Mouse (Mus musculus): ENCODE results near the gene Notch3. TPM values are rescaled to one million over a fixed set of nuclear protein-coding genes. Genes with fewer than 3 reads are reported as not detected.

Gene Notch3
- polyA plus RNA-seq, 1 experiment from 2014 or later, result 7.4 TPM

DNA sequence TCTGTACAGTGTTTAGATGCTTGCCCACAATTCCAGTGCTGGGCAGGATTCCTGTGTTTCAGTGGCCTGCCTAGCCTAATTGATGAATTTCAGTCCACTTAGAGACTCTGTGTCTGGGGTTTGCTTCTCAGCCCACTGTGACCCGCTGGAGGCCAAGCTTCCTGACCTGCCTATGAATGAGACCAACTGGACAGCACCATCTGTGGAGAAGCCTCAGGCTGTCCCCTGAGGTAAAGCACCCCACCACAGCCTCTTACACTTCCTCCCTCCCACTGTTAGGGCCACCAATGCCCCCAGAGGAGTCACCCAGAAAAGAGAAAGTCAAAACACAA, 75.7 kb downstream of the Notch3 start:
- ATAC-seq (replicated peaks; ENCODE audit: low FRiP score, low read depth), result peak; percentile 41
- H3K36me3 ChIP-seq (ENCODE audit: insufficient read depth, low read length), result no peaks in the 10 kb centered on the region
- H3K4me1 ChIP-seq (replicated peaks; ENCODE audit: insufficient read depth, low read length), result peaks cover 9% of the 10 kb centered on the region
- peak overlapping the region; percentile 51 for H3K27ac ChIP-seq
- TF ChIP-seq CTCF (IDR thresholded peaks at IDR 0.05; ENCODE audit: low read depth), result no peak
- peak overlapping the region; percentile 50; the same call in 1 of the 2 replicates for H3K9ac ChIP-seq (ENCODE audit: low read depth, low read length)
- H3K9me3 ChIP-seq (replicated peaks; ENCODE audit: low read length), result no peaks in the 10 kb centered on the region
- no peaks in the 10 kb centered on the region for H3K27me3 ChIP-seq (ENCODE audit: insufficient read depth, low read length)
- H3K4me2 ChIP-seq (ENCODE audit: low read length), result peak overlapping the region; percentile 60
- WGBS, result 15% methylated on average over 1 of the region's 1 CpGs
- H3K4me3 ChIP-seq (replicated peaks; ENCODE audit: low read depth, low read length), result peak overlapping the region; percentile 32; the same call in 1 of the 2 replicates
- DNase-seq (ENCODE audit: low spot score), result no peak

DNA sequence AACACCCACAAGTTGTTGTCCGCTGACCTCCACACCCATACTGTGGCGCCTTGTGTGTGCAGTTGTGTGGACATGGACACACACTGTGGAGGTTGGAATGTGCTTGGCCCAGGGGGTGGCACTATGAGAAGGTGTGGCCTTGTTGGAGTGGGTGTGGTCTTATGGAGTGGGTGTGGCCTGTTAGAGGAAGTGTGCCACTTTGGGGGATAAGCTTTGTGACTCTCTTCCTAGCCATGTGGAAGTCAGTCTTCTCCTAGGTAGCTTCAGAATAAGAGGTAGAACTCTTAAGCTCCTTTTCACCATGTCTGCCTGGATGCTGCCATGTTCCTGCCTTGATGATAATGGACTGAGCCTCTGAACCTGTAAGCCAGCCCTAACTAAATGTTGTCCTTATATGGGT, 79.6 kb downstream of the Notch3 start:
- ATAC-seq (replicated peaks; ENCODE audit: low FRiP score, low read depth), result no peak
- Histone ChIP-seq H3K27ac (no peak overlapping the region), H3K9me3 (replicated peaks; ENCODE audit: low read length) (no peaks in the 10 kb centered on the region), H3K27me3 (ENCODE audit: insufficient read depth, low read length) (no peaks in the 10 kb centered on the region), H3K4me3 (replicated peaks; ENCODE audit: low read depth, low read length) (no peak overlapping the region), H3K9ac (ENCODE audit: low read depth, low read length) (no peak overlapping the region), H3K36me3 (ENCODE audit: insufficient read depth, low read length) (no peaks in the 10 kb centered on the region), H3K4me2 (ENCODE audit: low read length) (no peak overlapping the region), H3K4me1 (replicated peaks; ENCODE audit: insufficient read depth, low read length) (peaks cover 9% of the 10 kb centered on the region)
- no peak for DNase-seq (ENCODE audit: low spot score)
- no peak for TF ChIP-seq CTCF (IDR thresholded peaks at IDR 0.05; ENCODE audit: low read depth)
- WGBS, result 95% methylated on average over 2 of the region's 2 CpGs

DNA sequence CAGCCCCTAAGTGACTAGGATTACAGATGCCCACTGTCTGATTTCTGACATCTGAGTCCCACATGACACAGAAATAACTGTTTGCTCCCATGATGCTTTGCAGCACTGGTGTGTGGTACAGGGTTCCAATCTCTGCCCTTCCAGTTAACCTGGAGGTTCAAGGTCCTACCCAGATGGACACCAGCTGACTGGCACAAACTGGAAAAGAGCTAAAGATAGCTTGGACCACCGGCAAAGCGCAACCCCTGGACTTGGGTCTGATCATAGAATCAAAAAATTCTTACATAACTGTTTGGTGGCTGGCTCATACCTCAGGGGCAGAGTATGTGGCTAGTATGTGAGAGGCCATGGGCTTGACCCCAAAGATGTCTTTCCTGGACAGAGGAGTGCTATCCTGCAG, 83.3 kb downstream of the Notch3 start:
- H3K27me3 ChIP-seq (ENCODE audit: insufficient read depth, low read length), result no peaks in the 10 kb centered on the region
- TF ChIP-seq CTCF (IDR thresholded peaks at IDR 0.05; ENCODE audit: low read depth), result no peak
- H3K9ac ChIP-seq (ENCODE audit: low read depth, low read length), result no peak overlapping the region
- no peaks in the 10 kb centered on the region for H3K9me3 ChIP-seq (replicated peaks; ENCODE audit: low read length)
- DNase-seq (ENCODE audit: low spot score) (no peak), ATAC-seq (replicated peaks; ENCODE audit: low FRiP score, low read depth) (no peak)
- no peaks in the 10 kb centered on the region for H3K36me3 ChIP-seq (ENCODE audit: insufficient read depth, low read length)
- no peak overlapping the region for H3K27ac ChIP-seq
- no peak overlapping the region for H3K4me2 ChIP-seq (ENCODE audit: low read length)
- H3K4me1 ChIP-seq (replicated peaks; ENCODE audit: insufficient read depth, low read length), result no peaks in the 10 kb centered on the region
- 92% methylated on average over 2 of the region's 2 CpGs for WGBS
- H3K4me3 ChIP-seq (replicated peaks; ENCODE audit: low read depth, low read length), result no peak overlapping the region

DNA sequence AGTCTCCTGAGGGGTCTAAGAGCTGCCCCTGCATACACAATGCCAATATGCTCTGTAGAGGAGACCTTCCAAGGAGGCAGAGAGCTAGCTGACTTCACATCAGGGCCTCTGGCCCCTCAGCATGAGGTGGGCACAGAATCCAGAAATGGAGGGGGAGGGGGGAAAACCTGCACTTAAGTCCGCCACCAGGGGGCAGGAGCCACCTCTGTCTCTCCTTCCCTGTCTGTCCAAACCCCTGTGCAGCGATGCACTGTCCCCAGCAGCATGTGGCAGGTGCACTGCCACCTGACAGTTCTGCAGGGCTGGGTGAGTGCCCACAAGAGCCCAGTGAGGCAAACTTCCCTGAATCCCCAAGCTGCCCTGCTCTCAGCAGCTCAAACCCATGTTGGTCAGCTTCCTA, 91.5 kb downstream of the Notch3 start:
- 0% methylated on average over 2 of the region's 2 CpGs for WGBS
- Histone ChIP-seq H3K27ac (no peak overlapping the region), H3K4me1 (replicated peaks; ENCODE audit: insufficient read depth, low read length) (no peaks in the 10 kb centered on the region), H3K9me3 (replicated peaks; ENCODE audit: low read length) (no peaks in the 10 kb centered on the region), H3K36me3 (ENCODE audit: insufficient read depth, low read length) (no peaks in the 10 kb centered on the region), H3K27me3 (ENCODE audit: insufficient read depth, low read length) (no peaks in the 10 kb centered on the region), H3K4me3 (replicated peaks; ENCODE audit: low read depth, low read length) (no peak overlapping the region), H3K9ac (ENCODE audit: low read depth, low read length) (no peak overlapping the region), H3K4me2 (ENCODE audit: low read length) (no peak overlapping the region)
- peak; percentile 74 for DNase-seq (ENCODE audit: low spot score)
- ATAC-seq (replicated peaks; ENCODE audit: low FRiP score, low read depth), result peak; percentile 44; the same call in 1 of the 2 replicates
- TF ChIP-seq CTCF (IDR thresholded peaks at IDR 0.05; ENCODE audit: low read depth), result peak; percentile 86

DNA sequence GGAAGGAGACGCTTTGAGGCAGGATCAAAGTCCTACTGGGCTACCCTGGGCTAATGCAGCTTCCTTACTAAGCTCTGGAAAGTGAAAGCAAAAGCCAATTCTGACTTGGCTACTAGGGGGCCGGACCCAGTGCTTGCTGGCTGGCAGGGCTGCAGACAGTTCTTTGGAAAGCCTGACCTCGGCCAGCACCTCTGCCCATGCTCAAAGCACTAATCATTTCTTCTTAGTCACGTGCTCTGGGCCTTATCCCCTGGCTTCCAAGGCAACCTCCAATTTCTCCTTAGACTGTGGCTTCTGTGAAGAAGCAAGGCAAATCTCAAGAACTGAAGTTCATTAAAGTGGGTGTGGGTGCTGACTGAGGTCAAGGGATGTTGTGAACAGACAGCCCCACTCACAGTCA, 92.0 kb downstream of the Notch3 start:
- 74% methylated on average over 4 of the region's 4 CpGs for WGBS
- Histone ChIP-seq H3K4me3 (replicated peaks; ENCODE audit: low read depth, low read length) (no peak overlapping the region), H3K27me3 (ENCODE audit: insufficient read depth, low read length) (no peaks in the 10 kb centered on the region), H3K27ac (no peak overlapping the region), H3K9me3 (replicated peaks; ENCODE audit: low read length) (no peaks in the 10 kb centered on the region), H3K4me1 (replicated peaks; ENCODE audit: insufficient read depth, low read length) (no peaks in the 10 kb centered on the region), H3K36me3 (ENCODE audit: insufficient read depth, low read length) (no peaks in the 10 kb centered on the region), H3K9ac (ENCODE audit: low read depth, low read length) (no peak overlapping the region), H3K4me2 (ENCODE audit: low read length) (no peak overlapping the region)
- DNase-seq (ENCODE audit: low spot score) (no peak), ATAC-seq (replicated peaks; ENCODE audit: low FRiP score, low read depth) (no peak)
- TF ChIP-seq CTCF (IDR thresholded peaks at IDR 0.05; ENCODE audit: low read depth), result no peak

DNA sequence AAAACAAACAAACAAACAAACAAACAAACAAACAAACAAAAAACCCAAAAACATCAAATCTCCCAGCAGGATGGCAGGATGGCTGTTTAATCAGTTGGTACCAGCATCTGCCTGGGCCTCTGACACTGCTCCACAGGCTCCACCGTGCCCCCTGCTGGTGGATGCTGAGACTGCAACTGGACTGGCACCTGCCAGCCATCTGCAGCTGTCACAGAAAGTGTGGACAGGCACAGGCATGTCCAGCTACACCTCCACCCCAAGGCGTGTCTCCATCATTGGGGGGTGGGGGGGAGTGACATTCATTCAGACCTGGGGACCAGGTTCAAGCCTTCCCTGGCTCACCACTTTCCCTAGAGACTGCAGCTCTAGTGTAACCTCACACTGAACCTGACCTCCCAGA, 93.3 kb downstream of the Notch3 start:
- ATAC-seq (replicated peaks; ENCODE audit: low FRiP score, low read depth) (no peak; the same call in 1 of the 2 replicates), DNase-seq (ENCODE audit: low spot score) (peak; percentile 62)
- no peaks in the 10 kb centered on the region for H3K4me1 ChIP-seq (replicated peaks; ENCODE audit: insufficient read depth, low read length)
- H3K36me3 ChIP-seq (ENCODE audit: insufficient read depth, low read length), result no peaks in the 10 kb centered on the region
- TF ChIP-seq CTCF (IDR thresholded peaks at IDR 0.05; ENCODE audit: low read depth), result peak; percentile 90
- 7% methylated on average over 2 of the region's 2 CpGs for WGBS
- H3K9ac ChIP-seq (ENCODE audit: low read depth, low read length), result no peak overlapping the region
- H3K4me3 ChIP-seq (replicated peaks; ENCODE audit: low read depth, low read length), result no peak overlapping the region
- H3K4me2 ChIP-seq (ENCODE audit: low read length), result no peak overlapping the region
- H3K27ac ChIP-seq, result no peak overlapping the region
- H3K9me3 ChIP-seq (replicated peaks; ENCODE audit: low read length), result no peaks in the 10 kb centered on the region
- no peaks in the 10 kb centered on the region for H3K27me3 ChIP-seq (ENCODE audit: insufficient read depth, low read length)

Other genes with a start within 250 kb of the Notch3 start
- gene Rrp1b, start 130.8 kb downstream of the Notch3 start, polyA plus RNA-seq (2015; fragmentation: Nextera tagmentation; extraction: Ambion mirVana), result 38.0 and 46.3 TPM in 2 replicates
- gene Hsf2bp, start 130.5 kb downstream of the Notch3 start, polyA plus RNA-seq (2015; fragmentation: Nextera tagmentation; extraction: Ambion mirVana), result 2.9 and 3.1 TPM in 2 replicates
- 0.18 and 0.30 TPM in 2 replicates for gene Ephx3, start 22.7 kb upstream of the Notch3 start, polyA plus RNA-seq (2015; fragmentation: Nextera tagmentation; extraction: Ambion mirVana)
- 55.5 and 58.4 TPM in 2 replicates for gene Brd4, start 117.9 kb upstream of the Notch3 start, polyA plus RNA-seq (2015; fragmentation: Nextera tagmentation; extraction: Ambion mirVana)
- 51.4 and 55.8 TPM in 2 replicates for gene Akap8, start 154.4 kb upstream of the Notch3 start, polyA plus RNA-seq (2015; fragmentation: Nextera tagmentation; extraction: Ambion mirVana)
- 63.2 and 70.2 TPM in 2 replicates for gene Akap8l, start 183.8 kb upstream of the Notch3 start, polyA plus RNA-seq (2015; fragmentation: Nextera tagmentation; extraction: Ambion mirVana)
- gene Wiz, start 222.6 kb upstream of the Notch3 start, polyA plus RNA-seq (2015; fragmentation: Nextera tagmentation; extraction: Ambion mirVana), result 18.6 and 20.8 TPM in 2 replicates
- gene Rasal3, start 236.7 kb upstream of the Notch3 start, polyA plus RNA-seq (2015; fragmentation: Nextera tagmentation; extraction: Ambion mirVana), result 0.29 and 0.53 TPM in 2 replicates